Mouse (Mus musculus): Measurements from ENCODE around the gene Olfr1537. TPM values are rescaled to one million over a fixed set of nuclear protein-coding genes. Genes with fewer than 3 reads are reported as not detected.

Gene Olfr1537
- not detected in 2 replicates for polyA plus RNA-seq (2012)

DNA sequence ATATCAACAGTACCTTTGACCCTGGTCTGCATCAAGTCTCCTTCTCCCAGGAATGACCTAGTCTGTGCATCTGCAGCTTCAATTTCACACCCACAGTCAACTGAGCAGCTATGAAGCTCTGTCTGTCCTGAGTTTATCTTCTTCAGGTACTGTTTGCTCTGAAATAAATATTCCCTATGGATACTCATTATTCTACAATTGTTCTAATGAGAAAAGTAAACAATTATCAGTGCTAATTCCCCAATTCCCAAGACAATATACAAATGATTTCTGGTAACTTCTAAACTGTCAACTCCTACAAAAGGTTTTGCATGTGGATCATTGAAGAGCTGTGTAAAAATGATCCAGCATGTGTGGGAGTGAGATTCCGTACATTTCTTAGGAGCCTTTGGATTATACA lies at the start of gene Olfr1537:
Olfr1537 (minus strand) TSS at position 101 of the 400 bp plus-strand sequence.
- H3K9me3 ChIP-seq (ENCODE audit: control insufficient read depth, low read length) = no peaks in the 10 kb centered on the region
- TF ChIP-seq GATA1 (IDR thresholded peaks at IDR 0.05; ENCODE audit: low read length) (no peak), TAL1 (IDR thresholded peaks at IDR 0.05; ENCODE audit: low read length) (no peak)
- H3K36me3 ChIP-seq (ENCODE audit: control insufficient read depth) = no peaks in the 10 kb centered on the region
- H3K4me3 ChIP-seq (replicated peaks) = no peak within 1 kb of the TSS
- no peaks in the 10 kb centered on the region for H3K27me3 ChIP-seq (ENCODE audit: control insufficient read depth)
- H3K4me1 ChIP-seq (ENCODE audit: control insufficient read depth) = no peaks in the 10 kb centered on the region

DNA sequence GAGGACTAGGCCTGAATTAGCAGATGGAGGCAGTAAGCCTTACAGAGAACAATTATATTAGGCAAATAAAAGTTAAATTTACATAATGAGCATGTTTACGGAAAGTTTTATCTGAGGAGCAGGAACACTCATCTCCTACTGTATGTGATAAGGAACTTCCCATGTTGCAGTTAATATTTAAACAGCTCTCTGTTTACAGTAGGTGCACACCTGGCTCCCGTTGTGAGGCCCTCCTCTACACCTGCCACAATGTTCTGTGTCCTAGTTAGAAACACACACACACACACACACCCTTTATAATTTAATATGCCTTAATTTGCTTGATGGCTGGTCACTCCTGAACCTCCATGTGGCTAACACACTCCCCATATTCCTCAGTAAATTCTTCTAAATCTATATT lies 37.3 kb upstream of the Olfr1537 start:
- no peaks in the 10 kb centered on the region for H3K27me3 ChIP-seq (ENCODE audit: control insufficient read depth)
- no peaks in the 10 kb centered on the region for H3K9me3 ChIP-seq (ENCODE audit: control insufficient read depth, low read length)
- H3K36me3 ChIP-seq (ENCODE audit: control insufficient read depth) = no peaks in the 10 kb centered on the region
- no peak overlapping the region for H3K4me3 ChIP-seq (replicated peaks)
- no peaks in the 10 kb centered on the region for H3K4me1 ChIP-seq (ENCODE audit: control insufficient read depth)
- TF ChIP-seq GATA1 (IDR thresholded peaks at IDR 0.05; ENCODE audit: low read length) = no peak
- TF ChIP-seq TAL1 (IDR thresholded peaks at IDR 0.05; ENCODE audit: low read length) = no peak

DNA sequence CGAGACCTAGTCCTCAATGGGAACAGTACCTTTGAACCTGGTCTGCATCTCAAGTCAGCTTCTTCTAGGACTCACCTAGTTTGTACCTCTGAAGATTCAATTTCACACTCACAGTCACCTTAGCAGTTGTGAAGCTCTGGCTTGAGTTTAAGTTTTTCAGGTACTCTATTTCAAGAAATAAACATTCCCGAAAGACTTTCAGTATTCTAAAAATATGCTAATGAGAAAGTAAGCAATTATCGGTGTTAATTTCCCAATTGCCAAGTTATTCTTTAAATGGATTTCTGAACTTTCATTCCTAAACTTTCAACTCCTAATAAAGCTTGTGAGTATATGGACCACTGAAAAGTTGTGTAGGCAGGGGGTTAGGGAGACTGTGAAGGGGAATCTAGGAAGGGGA lies 26.9 kb upstream of the Olfr1537 start, which contains the start of gene Olfr945:
Olfr945 (minus strand) TSS at position 101 of the 400 bp plus-strand sequence.
- H3K27me3 ChIP-seq (ENCODE audit: control insufficient read depth) = no peaks in the 10 kb centered on the region
- no peaks in the 10 kb centered on the region for H3K9me3 ChIP-seq (ENCODE audit: control insufficient read depth, low read length)
- H3K4me1 ChIP-seq (ENCODE audit: control insufficient read depth) = no peaks in the 10 kb centered on the region
- no peak within 1 kb of the TSS for H3K4me3 ChIP-seq (replicated peaks)
- TF ChIP-seq GATA1 (IDR thresholded peaks at IDR 0.05; ENCODE audit: low read length) (no peak), TAL1 (IDR thresholded peaks at IDR 0.05; ENCODE audit: low read length) (no peak)
- H3K36me3 ChIP-seq (ENCODE audit: control insufficient read depth) = no peaks in the 10 kb centered on the region

DNA sequence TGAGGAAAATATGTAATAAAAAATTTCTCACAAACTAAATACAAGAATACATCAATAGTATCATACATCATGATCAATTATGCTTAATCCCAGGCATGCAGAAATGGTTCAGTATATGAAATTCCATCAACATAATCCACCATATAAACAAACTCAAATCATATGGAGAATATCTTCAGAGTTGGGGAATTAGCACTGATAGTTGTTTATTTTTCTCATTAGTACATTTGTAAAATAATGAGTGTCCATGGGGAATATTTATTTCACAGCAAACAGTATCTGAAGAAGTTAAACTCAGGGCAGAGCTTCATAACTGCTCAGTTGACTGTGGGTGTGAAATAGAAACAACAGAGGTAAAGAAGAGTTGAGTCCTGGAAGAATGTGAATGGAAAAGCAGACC lies 48.2 kb downstream of the Olfr1537 start, which contains the start of gene Olfr944:
Olfr944 (plus strand) TSS at position 301 of the 400 bp plus-strand sequence.
- no peaks in the 10 kb centered on the region for H3K27me3 ChIP-seq (ENCODE audit: control insufficient read depth)
- no peak within 1 kb of the TSS for H3K4me3 ChIP-seq (replicated peaks)
- no peaks in the 10 kb centered on the region for H3K36me3 ChIP-seq (ENCODE audit: control insufficient read depth)
- TF ChIP-seq GATA1 (IDR thresholded peaks at IDR 0.05; ENCODE audit: low read length) (no peak), TAL1 (IDR thresholded peaks at IDR 0.05; ENCODE audit: low read length) (no peak)
- no peaks in the 10 kb centered on the region for H3K4me1 ChIP-seq (ENCODE audit: control insufficient read depth)
- no peaks in the 10 kb centered on the region for H3K9me3 ChIP-seq (ENCODE audit: control insufficient read depth, low read length)

Other genes starting within 250 kb of the Olfr1537 start
- gene Olfr146, start 226.6 kb downstream of the Olfr1537 start, polyA plus RNA-seq (2012) = 0.02 TPM in 1 of 2 replicates, not detected in the other
- not detected in 2 replicates for gene Olfr937, start 185.0 kb downstream of the Olfr1537 start, polyA plus RNA-seq (2012)
- not detected in 2 replicates for gene Olfr938, start 171.1 kb downstream of the Olfr1537 start, polyA plus RNA-seq (2012)
- not detected in 2 replicates for gene Olfr27, start 121.9 kb downstream of the Olfr1537 start, polyA plus RNA-seq (2012)
- not detected in 2 replicates for gene Olfr943, start 83.7 kb downstream of the Olfr1537 start, polyA plus RNA-seq (2012)
- gene Olfr944, start 48.1 kb downstream of the Olfr1537 start, polyA plus RNA-seq (2012) = not detected in 2 replicates
- gene Olfr945, start 26.8 kb upstream of the Olfr1537 start, polyA plus RNA-seq (2012) = not detected in 2 replicates
- not detected in 2 replicates for gene Olfr948, start 76.1 kb upstream of the Olfr1537 start, polyA plus RNA-seq (2012)
- gene Olfr951, start 137.4 kb upstream of the Olfr1537 start, polyA plus RNA-seq (2012) = not detected in 2 replicates
- gene Olfr952, start 177.2 kb upstream of the Olfr1537 start, polyA plus RNA-seq (2012) = not detected in 2 replicates
- not detected in 2 replicates for gene Olfr954, start 206.7 kb upstream of the Olfr1537 start, polyA plus RNA-seq (2012)
- gene Olfr955, start 221.9 kb upstream of the Olfr1537 start, polyA plus RNA-seq (2012) = not detected in 2 replicates
- not detected in 2 replicates for gene Olfr44, start 244.0 kb upstream of the Olfr1537 start, polyA plus RNA-seq (2012)

All from erythroblast, embryonic 14.5 days (primary cell).